Mouse (Mus musculus) retina, postnatal 7 days (tissue): ENCODE results near the gene Copb1.
"Not testable (repeated sequence)": the region's sequence is repeated elsewhere in the genome, so short reads cannot be mapped to it uniquely, and the experiment has no call there.

Source experiments
- DNase-seq: peaks from one replicate; pipeline ENCODE4 v3.0.0-alpha.2; 2012; ENCODE audit warnings: low read depth, low spot score

Copb1 gene

DNA sequence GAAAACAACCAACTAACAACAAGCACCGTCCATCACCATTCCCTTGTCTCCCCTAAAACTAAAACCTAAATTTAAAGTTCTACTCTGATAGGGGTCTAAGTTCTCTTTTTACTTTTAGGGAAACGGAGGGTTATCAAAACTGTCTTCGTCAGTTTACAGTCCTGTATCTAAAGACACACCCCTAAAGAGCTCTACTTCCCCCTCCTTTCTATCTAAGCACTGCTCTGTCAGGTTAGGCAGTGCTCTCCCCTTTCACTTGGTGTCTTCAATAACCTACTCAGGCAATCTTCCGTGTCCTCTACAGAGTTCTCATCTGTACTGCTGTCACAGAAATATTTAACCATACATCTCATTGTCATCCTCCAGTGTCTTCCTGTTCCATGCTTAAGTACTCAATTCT, 34.1 kb downstream of the Copb1 start:
- DNase-seq, result no peak

DNA sequence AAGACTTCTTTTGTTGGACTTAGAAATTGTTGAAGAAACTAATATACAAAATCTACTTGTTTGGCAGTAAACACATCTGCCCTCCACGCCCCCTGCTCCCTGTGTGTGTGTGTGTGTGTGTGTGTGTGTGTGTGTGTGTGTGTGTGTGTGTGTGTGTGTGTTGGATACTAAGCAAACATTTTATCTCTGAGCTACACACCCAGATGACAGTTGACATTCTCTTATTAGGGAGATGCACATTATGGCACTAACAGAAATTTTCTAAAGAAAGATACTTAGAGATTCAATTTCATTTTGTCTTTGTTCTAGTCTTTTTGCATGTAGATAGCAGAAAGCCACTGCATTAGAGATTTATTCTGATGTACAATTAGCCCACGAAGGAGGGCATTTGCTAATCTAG, 37.6 kb downstream of the Copb1 start:
- DNase-seq, result no peak

DNA sequence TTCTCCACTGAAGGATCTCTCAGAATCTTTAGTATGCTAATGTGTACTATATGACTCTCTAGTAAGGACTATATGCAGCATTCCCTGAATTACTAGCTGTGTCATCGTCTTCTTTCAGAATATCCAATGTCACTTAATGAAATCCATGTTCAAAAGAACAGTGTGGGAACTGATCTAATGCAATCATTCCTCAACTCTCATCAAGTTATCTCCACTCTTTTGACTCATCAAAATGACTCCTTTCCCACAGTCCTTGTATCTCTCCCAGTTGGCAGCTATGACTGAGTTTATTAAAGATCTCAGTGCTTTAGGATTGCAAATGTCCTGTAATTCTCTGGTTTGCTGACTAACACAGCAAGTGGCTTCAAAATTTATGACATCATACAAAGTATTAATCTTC, 40.1 kb downstream of the Copb1 start:
- DNase-seq, result no peak

GRCm38 (mm10) chr7:114213537-114213936, 41.0 kb downstream of the Copb1 start:
- DNase-seq, result peak; percentile 17

GRCm38 (mm10) chr7:114210618-114211017, 43.9 kb downstream of the Copb1 start:
- DNase-seq, result peak; percentile 8

DNA sequence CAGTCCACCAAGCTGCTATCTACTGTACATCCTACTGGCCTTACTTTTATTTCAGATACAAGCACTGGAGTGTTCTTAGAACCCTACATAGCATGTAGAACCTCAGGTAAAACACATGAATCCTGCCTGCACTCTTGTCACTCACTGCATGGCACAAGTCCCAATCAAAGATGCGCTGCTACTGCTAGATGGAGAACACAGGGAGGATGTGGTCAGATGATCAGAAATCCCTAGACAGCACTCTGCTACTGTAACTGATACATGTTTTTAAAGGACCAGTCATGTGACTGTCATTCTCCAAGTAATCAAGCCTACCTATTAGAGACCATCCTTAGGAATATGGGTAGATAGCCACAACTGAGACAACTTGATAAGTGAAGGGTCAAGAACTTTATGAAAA, 44.7 kb downstream of the Copb1 start:
- no peak for DNase-seq

DNA sequence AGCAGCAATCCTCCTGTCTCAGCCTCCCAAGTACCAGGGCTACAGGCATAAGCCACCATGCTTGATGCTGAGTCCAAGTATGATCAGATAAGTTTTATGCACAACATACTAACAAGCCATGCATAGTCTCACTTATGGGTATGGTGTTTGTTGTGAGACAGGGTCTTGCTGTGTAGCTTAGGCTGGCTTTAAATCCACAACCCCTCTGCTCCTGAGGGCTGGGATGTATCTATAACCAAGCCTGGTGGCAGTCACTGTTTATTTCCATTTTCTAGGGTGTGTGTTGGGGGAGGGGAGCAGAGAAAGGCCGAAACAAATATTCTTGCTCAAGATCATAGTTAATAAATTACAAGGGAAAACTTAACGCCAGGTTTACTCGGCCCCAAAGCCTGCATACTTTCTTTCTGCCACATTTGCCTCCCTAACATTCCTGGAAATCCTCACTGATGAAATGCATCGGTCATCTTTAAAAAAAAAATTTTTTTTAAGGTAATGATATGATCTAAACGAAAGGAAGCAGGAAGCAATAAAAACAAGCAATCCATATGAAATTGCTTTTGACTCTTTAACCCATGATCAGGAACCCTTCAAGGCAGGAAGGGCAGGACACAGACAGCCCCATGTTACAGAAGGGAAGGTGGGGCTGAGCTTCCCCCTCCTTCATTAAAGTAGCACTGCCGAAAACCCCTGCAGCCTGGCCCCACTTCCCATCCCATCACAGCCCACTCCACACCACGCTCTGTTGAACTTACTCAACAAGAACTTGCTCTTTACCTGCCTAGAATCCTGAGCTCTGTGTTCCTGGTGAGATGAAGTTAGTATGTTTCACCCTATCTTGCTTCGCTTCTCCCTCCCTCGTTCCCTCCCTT, 50.8 kb downstream of the Copb1 start:
- DNase-seq, result no peak

DNA sequence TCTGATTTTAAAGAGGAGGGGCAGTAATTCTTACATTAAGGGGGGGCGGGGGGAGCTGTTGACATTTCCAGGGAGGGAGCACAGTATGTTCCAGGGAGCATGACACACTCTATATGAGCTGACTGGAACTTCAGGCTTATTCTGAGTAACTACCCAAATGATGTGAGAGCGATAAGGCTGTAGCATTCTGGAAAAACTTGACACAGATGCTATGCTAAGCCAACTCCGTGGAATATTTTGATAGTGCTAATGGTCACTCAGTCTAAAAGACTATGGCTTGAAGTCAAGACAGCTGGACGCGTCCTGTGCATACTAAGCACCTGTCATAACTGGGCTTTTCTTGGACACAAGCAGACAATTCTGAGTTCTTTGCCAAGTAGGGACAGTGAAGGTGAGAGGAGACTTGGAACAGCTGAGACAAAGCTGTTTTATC, 51.5 kb downstream of the Copb1 start:
- DNase-seq, result no peak

DNA sequence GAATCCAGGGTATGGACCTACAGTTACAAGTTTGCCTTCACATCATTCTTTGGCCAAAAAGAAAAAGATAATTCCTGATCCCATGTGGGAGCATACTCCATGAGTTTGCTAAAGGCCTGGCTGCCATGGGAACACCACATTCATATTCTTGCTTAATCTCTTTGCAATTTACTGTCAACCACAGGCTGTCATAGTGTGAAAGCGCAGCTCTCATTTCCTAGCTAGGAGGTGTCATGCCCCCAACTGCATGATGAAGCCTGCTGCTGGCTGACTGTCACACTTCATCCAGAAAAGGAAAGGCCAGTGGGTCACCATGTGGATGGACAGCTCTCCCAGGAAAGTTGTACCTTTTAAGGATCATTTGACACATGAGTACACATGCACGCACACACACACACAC, 53.9 kb downstream of the Copb1 start:
- DNase-seq, result no peak

- DNase-seq, result no peak
Measured at GRCm38 (mm10) chr7:114199428-114200110, 54.9 kb downstream of the Copb1 start.

- DNase-seq, result no peak
Measured at GRCm38 (mm10) chr7:114198252-114198651, 56.3 kb downstream of the Copb1 start.

DNA sequence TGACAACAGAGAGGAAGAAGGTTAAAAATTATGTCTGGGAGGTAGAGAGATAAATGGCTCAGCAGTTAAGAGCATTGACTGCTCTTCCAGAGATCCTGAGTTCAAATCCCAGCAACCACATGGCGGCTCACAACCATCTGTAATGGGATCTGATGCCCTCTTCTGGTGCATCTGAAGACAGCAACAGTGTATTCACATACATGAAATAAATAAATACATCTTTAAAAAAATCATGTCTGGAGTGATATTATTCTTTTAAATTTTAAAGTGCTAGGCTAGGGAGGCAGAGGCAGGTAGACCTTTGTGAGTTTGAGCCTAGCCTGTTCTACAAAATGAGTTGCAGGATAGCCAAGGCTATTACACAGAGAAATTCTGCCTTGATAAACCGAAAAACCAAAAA, 57.9 kb downstream of the Copb1 start:
- not testable (repeated sequence) for DNase-seq

- DNase-seq, result not testable (repeated sequence)
Measured at GRCm38 (mm10) chr7:114194788-114195187, 59.7 kb downstream of the Copb1 start.

- no peak for DNase-seq
Measured at GRCm38 (mm10) chr7:114194224-114194623, 60.3 kb downstream of the Copb1 start.

DNA sequence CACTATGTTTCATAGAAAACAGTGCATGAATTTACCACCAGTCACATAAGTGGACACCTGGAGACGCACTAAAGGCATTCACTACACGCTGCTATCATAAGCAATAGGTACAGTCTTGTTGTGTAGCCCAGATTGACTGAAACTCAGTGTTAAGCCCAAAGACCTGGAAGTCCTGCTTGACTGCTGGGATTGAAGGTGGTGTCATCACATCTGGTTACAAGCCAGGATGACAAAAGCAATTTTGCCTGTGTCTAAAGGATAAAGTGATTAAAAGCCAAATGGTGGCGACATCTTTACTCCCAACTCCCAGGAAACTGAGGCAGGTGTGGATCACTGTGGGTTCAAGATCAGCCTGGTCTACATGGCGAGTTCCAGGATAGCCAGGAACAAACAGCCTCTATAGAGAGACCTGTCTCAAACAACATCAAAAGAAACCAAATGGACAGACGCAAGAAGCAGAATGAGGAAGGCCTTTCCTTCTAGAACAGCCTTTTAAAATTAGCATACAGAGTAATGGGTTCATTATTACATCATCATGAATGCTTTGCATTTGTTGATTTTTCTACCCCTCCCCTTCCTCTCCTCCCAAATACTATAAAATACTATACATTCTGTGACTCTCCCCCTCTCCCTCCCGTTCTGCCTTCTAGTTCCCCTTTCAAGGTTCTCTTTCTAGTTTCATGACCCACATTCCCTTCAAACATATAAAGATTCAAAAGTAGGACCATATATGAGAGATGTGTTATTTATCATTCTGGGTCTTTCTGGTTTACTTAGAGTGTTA, 61.0 kb downstream of the Copb1 start:
- DNase-seq, result no peak

- no peak for DNase-seq
Measured at GRCm38 (mm10) chr7:114192581-114192980, 61.9 kb downstream of the Copb1 start.

DNA sequence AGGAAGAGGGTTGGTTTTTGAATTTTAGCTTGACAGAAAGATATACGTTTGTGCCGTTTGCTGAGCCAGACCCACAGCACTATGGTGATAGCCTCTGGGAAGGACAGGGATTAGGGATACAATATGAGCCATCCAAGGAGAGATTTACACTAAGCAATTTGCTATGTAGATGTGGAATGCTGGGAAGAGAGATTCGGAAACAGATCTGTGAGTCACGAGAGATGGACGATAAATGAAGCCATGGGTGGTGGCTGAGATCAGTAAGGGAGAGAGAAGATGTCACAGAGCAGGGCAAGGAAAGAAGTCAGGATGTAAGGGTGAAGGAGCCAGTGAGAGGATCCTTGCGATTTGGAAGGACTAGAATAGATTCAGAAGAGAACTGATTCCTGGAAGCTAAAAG, 71.1 kb downstream of the Copb1 start:
- DNase-seq, result no peak

- DNase-seq, result no peak
Measured at GRCm38 (mm10) chr7:114182708-114183107, 71.8 kb downstream of the Copb1 start.

DNA sequence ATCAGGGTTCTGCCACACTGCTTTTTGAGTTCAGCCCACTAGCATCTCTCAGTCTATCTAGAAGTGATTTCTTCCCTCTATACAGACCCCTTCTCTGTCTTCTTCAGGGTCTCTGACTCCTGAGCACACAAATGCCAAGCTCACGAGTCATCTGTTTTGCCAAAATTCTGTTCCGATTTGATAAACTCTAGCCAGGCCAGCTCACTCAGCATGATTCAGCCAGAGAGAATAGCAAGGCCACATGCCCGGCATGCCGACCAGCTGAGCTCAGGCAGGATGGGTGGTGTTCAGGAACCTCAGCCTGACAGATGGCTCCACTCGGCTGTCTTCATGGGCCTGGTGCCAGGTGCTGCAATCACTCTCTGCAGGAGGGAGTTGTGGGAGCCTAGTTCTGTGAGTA, 73.1 kb downstream of the Copb1 start:
- DNase-seq, result peak; percentile 31

DNA sequence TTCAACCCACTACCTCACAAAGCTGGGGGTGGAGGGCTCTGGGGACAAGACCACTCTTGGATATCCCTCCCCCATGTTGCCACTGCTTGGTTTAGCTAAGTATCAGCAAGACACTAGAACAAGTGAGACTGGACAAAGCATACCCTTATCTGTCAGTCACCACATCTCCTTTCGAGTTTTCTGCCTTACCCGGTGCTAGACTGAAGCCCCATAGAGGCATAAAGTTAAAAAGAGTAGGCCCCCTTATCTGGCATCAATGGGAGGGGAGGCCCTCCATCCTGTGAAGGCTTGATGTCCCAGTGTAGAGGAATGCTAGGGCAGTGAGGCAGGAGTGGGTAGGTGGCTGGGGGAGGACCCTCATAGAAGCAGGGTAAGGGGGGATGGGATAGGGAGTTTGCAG, 77.9 kb downstream of the Copb1 start:
- no peak for DNase-seq

GRCm38 (mm10) chr7:114171354-114172097, 83.0 kb downstream of the Copb1 start:
- no peak for DNase-seq

DNA sequence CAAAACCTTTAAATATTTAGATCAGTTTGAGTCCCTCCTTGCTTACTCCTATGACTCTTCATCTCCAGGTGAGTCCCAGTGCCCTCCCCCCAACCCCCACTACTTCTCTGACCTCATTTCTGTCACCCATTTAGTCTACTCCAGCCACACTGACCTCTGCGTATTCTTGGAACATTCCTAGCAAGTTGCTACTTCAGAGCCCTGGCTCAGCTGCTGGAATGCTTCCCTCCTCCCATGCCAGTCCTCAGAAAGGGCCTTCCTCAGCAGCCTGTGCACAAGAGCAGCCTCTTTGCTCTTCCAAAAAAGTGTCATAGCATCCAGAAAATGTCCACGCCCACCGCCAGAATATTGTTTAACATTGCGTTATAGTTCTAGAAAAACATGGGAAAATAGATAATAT, 84.5 kb downstream of the Copb1 start:
- DNase-seq, result no peak
